Mouse (Mus musculus) NIH3T3 (cell line): ENCODE data around the gene Fnip1.
A peak's percentile ranks its signal among the peaks of the same experiment; 100 is the strongest.
"Not testable (repeated sequence)": the region's sequence is repeated elsewhere in the genome, so short reads cannot be mapped to it uniquely, and the experiment has no call there.

Experiments used
- DNase-seq: peaks from one replicate; pipeline ENCODE4 v3.0.0-alpha.2; 2012; ENCODE audit warnings: low read depth

Fnip1 gene

GRCm38 (mm10) chr11:54437823-54438337 is at the start of gene Fnip1:
TSS of gene Fnip1 (plus strand) at chr11:54438199.
- DNase-seq = peak; percentile 95

GRCm38 (mm10) chr11:54390386-54390785 is 47.6 kb upstream of the Fnip1 start:
- no peak for DNase-seq

GRCm38 (mm10) chr11:54391326-54391725 is 46.7 kb upstream of the Fnip1 start:
- no peak for DNase-seq

GRCm38 (mm10) chr11:54396686-54397085 is 41.3 kb upstream of the Fnip1 start:
- DNase-seq = no peak

GRCm38 (mm10) chr11:54398058-54398457 is 39.9 kb upstream of the Fnip1 start:
- no peak for DNase-seq

- not testable (repeated sequence) for DNase-seq
Observed at GRCm38 (mm10) chr11:54400803-54401202, 37.2 kb upstream of the Fnip1 start.

GRCm38 (mm10) chr11:54404885-54405284 is 33.1 kb upstream of the Fnip1 start:
- no peak for DNase-seq

- no peak for DNase-seq
Observed at GRCm38 (mm10) chr11:54406930-54407546, 31.0 kb upstream of the Fnip1 start.

- DNase-seq = peak; percentile 12
Observed at GRCm38 (mm10) chr11:54410612-54411011, 27.4 kb upstream of the Fnip1 start.

GRCm38 (mm10) chr11:54413017-54413416 is 25.0 kb upstream of the Fnip1 start:
- DNase-seq = peak; percentile 43

- DNase-seq = no peak
Observed at GRCm38 (mm10) chr11:54423007-54423406, 15.0 kb upstream of the Fnip1 start.

- no peak for DNase-seq
Observed at GRCm38 (mm10) chr11:54426267-54426666, 11.7 kb upstream of the Fnip1 start.

GRCm38 (mm10) chr11:54427138-54427537 is 10.9 kb upstream of the Fnip1 start:
- DNase-seq = peak; percentile 53

GRCm38 (mm10) chr11:54427695-54428352 is 10.2 kb upstream of the Fnip1 start:
- DNase-seq = no peak

- DNase-seq = no peak
Observed at GRCm38 (mm10) chr11:54429224-54429623, 8.8 kb upstream of the Fnip1 start.

- no peak for DNase-seq
Observed at GRCm38 (mm10) chr11:54435797-54436196, 2.2 kb upstream of the Fnip1 start.

GRCm38 (mm10) chr11:54437310-54437822 is 633 bp upstream of the Fnip1 start:
- DNase-seq = peak; percentile 47

- DNase-seq = peak; percentile 48
Observed at GRCm38 (mm10) chr11:54438366-54438781, 375 bp downstream of the Fnip1 start.

GRCm38 (mm10) chr11:54438991-54439690 is 1.1 kb downstream of the Fnip1 start:
- no peak for DNase-seq

- no peak for DNase-seq
Observed at GRCm38 (mm10) chr11:54439691-54440029, 1.7 kb downstream of the Fnip1 start.

- DNase-seq = not testable (repeated sequence)
Observed at GRCm38 (mm10) chr11:54450757-54451156, 12.8 kb downstream of the Fnip1 start.

- DNase-seq = peak; percentile 53
Observed at GRCm38 (mm10) chr11:54454516-54454915, 16.5 kb downstream of the Fnip1 start.

- no peak for DNase-seq
Observed at GRCm38 (mm10) chr11:54456875-54457274, 18.9 kb downstream of the Fnip1 start.
